Mouse (Mus musculus) CH12.LX (cell line): ENCODE results near the gene Olfr71. TPM values are rescaled to one million over a fixed set of nuclear protein-coding genes. Genes with fewer than 3 reads are reported as not detected.

Source experiments
- DNase-seq: peaks from one replicate; pipeline ENCODE4 v3.0.0-alpha.2; 2013; ENCODE audit errors: extremely low read depth
- H3K27ac ChIP-seq: 2 replicates; pipeline ENCODE4 v1.5.1; 2012; ENCODE audit warnings: low read depth, mild to moderate bottlenecking, control low read depth, moderate library complexity; ENCODE audit not compliant: insufficient read depth
- H3K27me3 ChIP-seq: replicated peaks from 2 replicates; pipeline ENCODE3; 2012; ENCODE audit warnings: inconsistent platforms
- H3K36me3 ChIP-seq, 2 experiments: replicated peaks in 1 of 2; 2 replicates each; pipeline versions ENCODE3 to v1.6.1; 2012; ENCODE audit warnings: inconsistent platforms in 1 of 2, low read length in 1 of 2, mild to moderate bottlenecking in 1 of 2, mixed read lengths in 1 of 2, moderate library complexity in 1 of 2; ENCODE audit not compliant: control insufficient read depth in 1 of 2, insufficient read depth in 1 of 2
- H3K4me1 ChIP-seq, 2 experiments: 2 replicates each; pipeline ENCODE4 v1.6.1; 2012; ENCODE audit warnings: inconsistent platforms in 1 of 2, moderate library complexity in 1 of 2; ENCODE audit not compliant: insufficient read depth in 2 of 2, control insufficient read depth in 1 of 2
- H3K4me2 ChIP-seq: 2 replicates; pipeline ENCODE4 v1.6.1; 2012; ENCODE audit warnings: low read depth, mild to moderate bottlenecking, control low read depth; ENCODE audit not compliant: poor library complexity, insufficient read depth, severe bottlenecking
- H3K4me3 ChIP-seq, 3 experiments: fragments of 150-350 bp in 1 of 3; sonication (generic) in 1 of 3; replicated peaks in 1 of 3; 2 replicates each; pipeline versions ENCODE3 to v1.5.1; 2011 to 2012; ENCODE audit warnings: low read depth in 2 of 3, low read length in 2 of 3, mild to moderate bottlenecking in 2 of 3, moderate library complexity in 2 of 3, control low read depth in 1 of 3, improper control_type of control experiment in 1 of 3, inconsistent platforms in 1 of 3, mixed read lengths in 1 of 3; ENCODE audit not compliant: poor library complexity in 1 of 3
- H3K79me2 ChIP-seq: replicated peaks from 2 replicates; pipeline ENCODE4 v1.6.1; 2012; ENCODE audit warnings: mild to moderate bottlenecking, moderate library complexity; ENCODE audit not compliant: control insufficient read depth, poor library complexity, insufficient read depth, severe bottlenecking; ENCODE audit errors: extremely low read depth
- H3K9ac ChIP-seq: 2 replicates; pipeline ENCODE4 v1.6.1; 2012; ENCODE audit warnings: low read depth, mild to moderate bottlenecking, control low read depth, moderate library complexity; ENCODE audit not compliant: insufficient read depth
- H3K9me3 ChIP-seq: replicated peaks from 2 replicates; pipeline ENCODE3; 2012; ENCODE audit warnings: low read length, inconsistent platforms, mixed read lengths
- BHLHE40 ChIP-seq: IDR thresholded peaks from 2 replicates; pipeline ENCODE4 v1.6.1; 2011; ENCODE audit warnings: mild to moderate bottlenecking, low read depth, low read length, improper control_type of control experiment
- ELF1 ChIP-seq: IDR thresholded peaks from 2 replicates; pipeline ENCODE4 v1.6.1; 2014; ENCODE audit warnings: low read depth, mild to moderate bottlenecking, inconsistent platforms, low read length, improper control_type of control experiment
- EP300 ChIP-seq: IDR thresholded peaks from 2 replicates; pipeline ENCODE4 v1.6.1; 2011; ENCODE audit warnings: low read length, improper control_type of control experiment
- GABPA ChIP-seq: IDR thresholded peaks from 2 replicates; pipeline ENCODE4 v1.6.1; 2012; ENCODE audit warnings: low read depth, low read length, improper control_type of control experiment, inconsistent platforms; ENCODE audit not compliant: insufficient replicate concordance
- HCFC1 ChIP-seq: IDR thresholded peaks from 2 replicates; pipeline ENCODE4 v1.6.1; 2012; ENCODE audit warnings: low read depth, mild to moderate bottlenecking, inconsistent platforms, low read length, improper control_type of control experiment
- JUND ChIP-seq: conservative IDR thresholded peaks from 2 replicates; pipeline ENCODE4 v1.6.1; 2011; ENCODE audit warnings: low read depth, low read length, improper control_type of control experiment
- MAFK ChIP-seq: IDR thresholded peaks from 2 replicates; pipeline ENCODE4 v1.6.1; 2011; ENCODE audit warnings: low read length, improper control_type of control experiment; ENCODE audit not compliant: insufficient replicate concordance
- MAX ChIP-seq: IDR thresholded peaks from 2 replicates; pipeline ENCODE4 v1.6.1; 2011; ENCODE audit warnings: low read length, improper control_type of control experiment
- MEF2A ChIP-seq: IDR thresholded peaks from 2 replicates; pipeline ENCODE4 v1.6.1; 2014; ENCODE audit warnings: low read depth, mild to moderate bottlenecking, inconsistent platforms, low read length, improper control_type of control experiment, borderline replicate concordance
- MXI1 ChIP-seq: IDR thresholded peaks from 2 replicates; pipeline ENCODE4 v1.6.1; 2011; ENCODE audit warnings: mild to moderate bottlenecking, low read depth, low read length, improper control_type of control experiment
- NELFE ChIP-seq: IDR thresholded peaks from 2 replicates; pipeline ENCODE4 v1.6.1; 2011; ENCODE audit warnings: low read depth, low read length, improper control_type of control experiment
- RAD21 ChIP-seq: IDR thresholded peaks from 2 replicates; pipeline ENCODE4 v1.6.1; 2011; ENCODE audit warnings: low read depth, mild to moderate bottlenecking, low read length, improper control_type of control experiment, moderate library complexity
- RCOR1 ChIP-seq: conservative IDR thresholded peaks from 2 replicates; pipeline ENCODE4 v1.6.1; 2012; ENCODE audit warnings: low read depth, mild to moderate bottlenecking, inconsistent platforms, low read length, improper control_type of control experiment
- SMC3 ChIP-seq: IDR thresholded peaks from 2 replicates; pipeline ENCODE4 v1.6.1; 2011; ENCODE audit warnings: low read depth, low read length, improper control_type of control experiment
- UBTF ChIP-seq: IDR thresholded peaks from 2 replicates; pipeline ENCODE4 v1.6.1; 2012; ENCODE audit warnings: low read depth, mild to moderate bottlenecking, inconsistent platforms, low read length, improper control_type of control experiment, moderate library complexity
- USF1 ChIP-seq: IDR thresholded peaks from 2 replicates; pipeline ENCODE4 v1.6.1; 2014; ENCODE audit warnings: low read depth, mild to moderate bottlenecking, inconsistent platforms, low read length, improper control_type of control experiment
- USF2 ChIP-seq: conservative IDR thresholded peaks from 2 replicates; pipeline ENCODE4 v1.6.1; 2011; ENCODE audit warnings: low read depth, low read length, improper control_type of control experiment
- ZMIZ1 ChIP-seq: IDR thresholded peaks from 2 replicates; pipeline ENCODE4 v1.6.1; 2012; ENCODE audit warnings: low read depth, mild to moderate bottlenecking, inconsistent platforms, low read length, improper control_type of control experiment
- dilution Hi-C: fragments of 300-500 bp; cut with MboI; formaldehyde crosslinking; loops from 2 replicates; pipeline ENCODE4 v1.14.3; 2020; ENCODE audit warnings: low sequenced_read_pairs; ENCODE audit not compliant: extremely low pct_unique_long_range_greater_than_20kb, extremely low pct_ligation_motif_present
- in situ Hi-C: fragments of 300-500 bp; cut with MboI; formaldehyde crosslinking; loops from 3 replicates; pipeline ENCODE4 v1.14.3; 2019; ENCODE audit warnings: low sequenced_read_pairs, low pct_ligation_motif_present, low pct_unique_long_range_greater_than_20kb, mixed read lengths
- polyA plus RNA-seq: library from polyadenylated mRNA; unstranded; fragments of >175 nt; gene quantifications from 2 replicates; pipeline ENCODE4 v1.2.1, GENCODE M21; 2012; ENCODE audit warnings: low read depth; ENCODE audit not compliant: insufficient read length
- total RNA-seq, 2 experiments: library from RNA; depleted of rRNA; stranded (reverse); fragments of 300-350 nt in 1 of 2; fragments of >200 nt in 1 of 2; gene quantifications; 2 replicates each; pipeline ENCODE4 v1.2.3; 2012 to 2014

Olfr71 gene
- total and polyA plus RNA-seq, 3 experiments = not detected

GRCm38 (mm10) chr4:43727718-43728575 is 17.9 kb upstream of the Olfr71 start:
- in situ Hi-C loops = loop anchor here (25.0 kb wide), 1 partner anchor 259 kb away; the partner anchor contains the start of gene Ccin
- no peaks in the 10 kb centered on the region for H3K36me3 ChIP-seq
- no peak for TF ChIP-seq RAD21
- TF ChIP-seq EP300 = no peak
- no peak for TF ChIP-seq ELF1
- no peak for TF ChIP-seq MEF2A
- no peak for TF ChIP-seq GABPA
- no peak for TF ChIP-seq MAFK
- no peak for TF ChIP-seq MAX
- no peak for TF ChIP-seq SMC3
- TF ChIP-seq RCOR1 = no peak
- no peak for TF ChIP-seq BHLHE40
- no peak for TF ChIP-seq USF2
- TF ChIP-seq USF1 = no peak
- no peak for TF ChIP-seq ZMIZ1
- TF ChIP-seq UBTF = no peak
- no peak for TF ChIP-seq HCFC1
- TF ChIP-seq JUND = no peak
- TF ChIP-seq NELFE = no peak
- TF ChIP-seq MXI1 = no peak
- dilution Hi-C loops = no loop called here
- no peak overlapping the region for H3K4me2 ChIP-seq
- no peak overlapping the region for H3K9ac ChIP-seq
- H3K27ac ChIP-seq = no peak overlapping the region
- H3K4me3 ChIP-seq = no peak overlapping the region
- no peaks in the 10 kb centered on the region for H3K4me1 ChIP-seq
- no peaks in the 10 kb centered on the region for H3K79me2 ChIP-seq
- no peak for DNase-seq
- H3K27me3 ChIP-seq = peaks cover 85% of the 10 kb centered on the region
- H3K9me3 ChIP-seq = no peaks in the 10 kb centered on the region

DNA sequence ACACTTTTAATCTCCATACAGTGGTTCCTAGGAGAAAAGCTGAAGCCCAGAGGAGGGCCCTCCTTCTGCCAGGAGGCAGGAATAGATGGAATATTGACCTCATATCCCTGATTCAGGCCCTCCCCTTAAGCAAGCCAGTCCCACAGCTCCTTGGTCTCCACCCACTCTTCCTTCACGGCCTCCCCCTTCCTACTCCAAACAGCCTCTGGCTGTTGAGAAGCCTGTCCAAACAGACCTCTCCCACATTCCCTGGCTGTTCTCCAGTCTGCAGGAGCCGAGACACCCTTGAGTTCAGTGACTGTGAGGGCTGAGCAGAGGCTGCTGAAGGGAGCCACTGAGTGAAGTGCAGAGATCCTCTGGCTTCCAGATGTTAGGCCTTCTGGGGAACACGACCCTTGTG is 16.9 kb upstream of the Olfr71 start, which contains the start of gene Hrct1:
Hrct1 (plus strand) TSS at position 194 of the 400 bp plus-strand sequence.
- Histone ChIP-seq H3K27me3 (peaks cover 84% of the 10 kb centered on the region), H3K4me1 (no peaks in the 10 kb centered on the region), H3K4me3 (no peak within 1 kb of the TSS), H3K9ac (no peak within 1 kb of the TSS), H3K79me2 (no peaks in the 10 kb centered on the region), H3K36me3 (no peaks in the 10 kb centered on the region), H3K9me3 (no peaks in the 10 kb centered on the region), H3K27ac (no peak within 1 kb of the TSS), H3K4me2 (no peak within 1 kb of the TSS)
- dilution Hi-C loops (no loop called here), in situ Hi-C loops (loop anchor here (25.0 kb wide), 1 partner anchor 260 kb away; the partner anchor contains the start of gene Ccin)
- no peak for DNase-seq
- TF ChIP-seq GABPA = no peak
